Mouse (Mus musculus): ENCODE data around the gene Tmem151a.

- TF ChIP-seq CTCF (IDR thresholded peaks at IDR 0.05; ENCODE audit: extremely low read depth, insufficient read length, insufficient replicate concordance, low read depth, low read length) (no peak), POLR2A (IDR thresholded peaks at IDR 0.05; ENCODE audit: low read depth, low read length) (peak; percentile 59)
These were observed 61.5 kb downstream of the Tmem151a start, which contains the start of gene Slc29a2 for GRCm38 (mm10) chr19:5023621-5024479.

Data from small intestine, adult 2 months (tissue).